32 mouse cellular contexts compared by ENCODE assay signal in the genomic region with DNA sequence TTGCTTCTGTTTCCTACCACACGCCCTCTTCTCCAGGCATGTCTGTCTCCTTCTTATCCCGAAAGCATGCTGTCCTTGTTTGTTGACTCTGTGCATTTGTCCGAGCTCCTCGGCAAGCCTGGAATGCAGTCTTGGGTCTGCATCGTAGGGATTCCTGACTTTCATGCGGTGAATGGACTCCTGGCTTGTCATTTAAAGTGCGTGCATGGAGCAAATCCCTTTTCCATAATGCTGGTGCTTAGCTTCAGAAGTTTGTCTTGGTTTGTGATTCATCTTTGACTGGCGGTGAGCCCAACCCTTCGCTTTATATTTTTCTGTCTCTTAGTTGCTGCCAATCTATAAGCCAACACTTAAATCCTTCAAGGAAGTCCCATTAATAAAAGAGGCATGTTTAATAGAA.
DNase-seq lines count a peak whose midpoint lies in the region; ATAC-seq and TF ChIP-seq lines count a peak whose summit lies in the region.
"Had no signal": no experiment of that assay in that cellular context is flagged by ENCODE, and none has a peak within 500 bp of the region (broad histone marks: within the 10 kb centered on the region; RNA-seq: fewer than 3 reads in every experiment).

No protein-coding gene starts in this region.

- 0 out of 2 replicates have a peak, but pooled peaks have one; percentile 22 for ATAC-seq in embryonic facial prominence, embryonic 14.5 days (ENCODE audit: low read depth)
- no peak for ATAC-seq in stomach, embryonic 15.5 days (ENCODE audit: insufficient read depth, low FRiP score, low read depth)
- no peak for ATAC-seq in stomach, postnatal 0 days (ENCODE audit: low FRiP score, low TSS enrichment)
- no peak for ATAC-seq in midbrain, embryonic 15.5 days (replicated peaks)
- ATAC-seq: forebrain, embryonic 13.5 days; midbrain, embryonic 16.5 days; Patski had no signal

- TF ChIP-seq CTCF in stomach, postnatal 0 days (IDR thresholded peaks at IDR 0.05; ENCODE audit: low read depth) = no peak

- H3K4me1 ChIP-seq in embryonic facial prominence, embryonic 14.5 days (ENCODE audit: control insufficient read depth, insufficient read depth, low read length) = no peaks in the 10 kb centered on the region
- H3K4me1 ChIP-seq in embryonic facial prominence, embryonic 10.5 days = no peaks in the 10 kb centered on the region; the same call in 1 of the 2 replicates
- H3K4me1 ChIP-seq in stomach, embryonic 15.5 days = no peaks in the 10 kb centered on the region
- 0 out of 2 replicates have a peak, but pooled peaks cover 3% of the 10 kb centered on the region for H3K4me1 ChIP-seq in stomach, postnatal 0 days (replicated peaks; ENCODE audit: control insufficient read depth, insufficient read depth)
- no peaks in the 10 kb centered on the region for H3K4me1 ChIP-seq in midbrain, embryonic 15.5 days
- H3K4me1 ChIP-seq: forebrain, embryonic 13.5 days; hindbrain, embryonic 15.5 days; kidney, embryonic 15.5 days; neural tube, embryonic 12.5 days had no signal

- H3K9me3 ChIP-seq in embryonic facial prominence, embryonic 14.5 days (ENCODE audit: control insufficient read depth, low read length) = 0 out of 2 replicates have a peak, but pooled peaks cover 3% of the 10 kb centered on the region
- no peaks in the 10 kb centered on the region for H3K9me3 ChIP-seq in embryonic facial prominence, embryonic 10.5 days
- H3K9me3 ChIP-seq in stomach, embryonic 15.5 days = no peaks in the 10 kb centered on the region
- H3K9me3 ChIP-seq in stomach, postnatal 0 days (ENCODE audit: control insufficient read depth, low read length) = no peaks in the 10 kb centered on the region
- no peaks in the 10 kb centered on the region for H3K9me3 ChIP-seq in midbrain, embryonic 15.5 days
- H3K9me3 ChIP-seq: embryonic facial prominence, embryonic 13.5 days; forebrain, embryonic 13.5 days; hindbrain, embryonic 15.5 days; kidney, embryonic 15.5 days; midbrain, embryonic 10.5 days; neural tube, embryonic 12.5 days had no signal

- no peak overlapping the region for H3K9ac ChIP-seq in embryonic facial prominence, embryonic 14.5 days (ENCODE audit: low read depth, low read length)
- H3K9ac ChIP-seq in stomach, embryonic 15.5 days = no peak overlapping the region
- H3K9ac ChIP-seq in stomach, postnatal 0 days (ENCODE audit: low read length) = no peak overlapping the region
- H3K9ac ChIP-seq in midbrain, embryonic 15.5 days = no peak overlapping the region
- H3K9ac ChIP-seq: embryonic facial prominence, embryonic 13.5 days; forebrain, embryonic 13.5 days; heart, embryonic 13.5 days; hindbrain, embryonic 15.5 days; kidney, embryonic 15.5 days; liver, embryonic 14.5 days; neural tube, embryonic 12.5 days had no signal

- no peaks in the 10 kb centered on the region for H3K36me3 ChIP-seq in embryonic facial prominence, embryonic 14.5 days (ENCODE audit: control insufficient read depth, insufficient read depth, low read length)
- H3K36me3 ChIP-seq in embryonic facial prominence, embryonic 10.5 days (replicated peaks) = no peaks in the 10 kb centered on the region
- H3K36me3 ChIP-seq in stomach, embryonic 15.5 days = no peaks in the 10 kb centered on the region
- no peaks in the 10 kb centered on the region for H3K36me3 ChIP-seq in stomach, postnatal 0 days (ENCODE audit: control insufficient read depth, insufficient read depth, low read length)
- no peaks in the 10 kb centered on the region for H3K36me3 ChIP-seq in midbrain, embryonic 15.5 days (replicated peaks)
- H3K36me3 ChIP-seq: embryonic facial prominence, embryonic 13.5 days; heart, embryonic 13.5 days; hindbrain, embryonic 15.5 days; kidney, embryonic 15.5 days; midbrain, embryonic 10.5 days; neural tube, embryonic 12.5 days had no signal

- H3K27ac ChIP-seq in embryonic facial prominence, embryonic 14.5 days (replicated peaks; ENCODE audit: low read depth, low read length) = no peak overlapping the region
- no peak overlapping the region for H3K27ac ChIP-seq in embryonic facial prominence, embryonic 10.5 days (replicated peaks)
- H3K27ac ChIP-seq in stomach, embryonic 15.5 days = no peak overlapping the region
- H3K27ac ChIP-seq in stomach, postnatal 0 days (replicated peaks) = no peak overlapping the region
- no peak overlapping the region for H3K27ac ChIP-seq in midbrain, embryonic 15.5 days
- H3K27ac ChIP-seq: embryonic facial prominence, embryonic 13.5 days; forebrain, embryonic 13.5 days; heart, adult 2 months; heart, embryonic 13.5 days; hindbrain, embryonic 15.5 days; kidney, embryonic 15.5 days; liver, embryonic 14.5 days; midbrain, embryonic 10.5 days; neural tube, embryonic 12.5 days had no signal

- H3K4me2 ChIP-seq in embryonic facial prominence, embryonic 14.5 days (ENCODE audit: low read depth, low read length) = no peak overlapping the region
- peak overlapping the region; percentile 14; the same call in 1 of the 2 replicates for H3K4me2 ChIP-seq in stomach, embryonic 15.5 days
- no peak overlapping the region for H3K4me2 ChIP-seq in stomach, postnatal 0 days (replicated peaks; ENCODE audit: low read depth)
- H3K4me2 ChIP-seq in midbrain, embryonic 15.5 days = no peak overlapping the region
- H3K4me2 ChIP-seq: embryonic facial prominence, embryonic 13.5 days; forebrain, embryonic 13.5 days; heart, embryonic 13.5 days; hindbrain, embryonic 15.5 days; kidney, embryonic 15.5 days; neural tube, embryonic 12.5 days had no signal

- H3K4me3 ChIP-seq in embryonic facial prominence, embryonic 14.5 days (ENCODE audit: low read depth, low read length) = no peak overlapping the region
- no peak overlapping the region for H3K4me3 ChIP-seq in embryonic facial prominence, embryonic 10.5 days
- no peak overlapping the region for H3K4me3 ChIP-seq in stomach, embryonic 15.5 days (replicated peaks)
- H3K4me3 ChIP-seq in stomach, postnatal 0 days (ENCODE audit: low read depth, low read length) = no peak overlapping the region
- H3K4me3 ChIP-seq in midbrain, embryonic 15.5 days = no peak overlapping the region
- H3K4me3 ChIP-seq: embryonic facial prominence, embryonic 13.5 days; forebrain, embryonic 13.5 days; heart, adult 2 months; heart, embryonic 13.5 days; hindbrain, embryonic 15.5 days; kidney, embryonic 15.5 days; midbrain, embryonic 10.5 days; neural tube, embryonic 12.5 days had no signal

- no peak for TF ChIP-seq EP300 in stomach, postnatal 0 days (optimal IDR thresholded peaks at IDR 0.05)

- no peaks in the 10 kb centered on the region for H3K27me3 ChIP-seq in embryonic facial prominence, embryonic 14.5 days (replicated peaks; ENCODE audit: control insufficient read depth, insufficient read depth, low read length)
- peaks cover 4% of the 10 kb centered on the region; the same call in 1 of the 2 replicates for H3K27me3 ChIP-seq in embryonic facial prominence, embryonic 10.5 days (replicated peaks; ENCODE audit: low read depth, poor library complexity, severe bottlenecking)
- no peaks in the 10 kb centered on the region for H3K27me3 ChIP-seq in stomach, embryonic 15.5 days (replicated peaks)
- H3K27me3 ChIP-seq in stomach, postnatal 0 days (ENCODE audit: control insufficient read depth, insufficient read depth, low read length) = no peaks in the 10 kb centered on the region
- H3K27me3 ChIP-seq in midbrain, embryonic 15.5 days (replicated peaks) = no peaks in the 10 kb centered on the region
- H3K27me3 ChIP-seq: embryonic facial prominence, embryonic 13.5 days; heart, embryonic 13.5 days; hindbrain, embryonic 15.5 days; kidney, embryonic 15.5 days; neural tube, embryonic 12.5 days; Patski had no signal

- WGBS in embryonic facial prominence, embryonic 14.5 days = 41% methylated on average over 9 of the region's 9 CpGs
- WGBS in embryonic facial prominence, embryonic 10.5 days = 59% methylated on average over 9 of the region's 9 CpGs
- WGBS in stomach, embryonic 15.5 days = 28% methylated on average over 9 of the region's 9 CpGs
- WGBS in stomach, postnatal 0 days = 15% methylated on average over 9 of the region's 9 CpGs
- 46% methylated on average over 9 of the region's 9 CpGs for WGBS in midbrain, embryonic 15.5 days

- DNase-seq in embryonic facial prominence, embryonic 14.5 days (ENCODE audit: low spot score) = peak; percentile 54
- no peak for DNase-seq in embryonic facial prominence, embryonic 10.5 days (ENCODE audit: low spot score)
- no peak for DNase-seq in stomach, postnatal 0 days (ENCODE audit: low spot score)
- peak; percentile 65 for DNase-seq in ZHBTc4 (ENCODE audit: low read depth, low spot score)
- DNase-seq in yolk sac, embryonic 10.5 days (ENCODE audit: low spot score) = peak; percentile 8
- DNase-seq in urinary bladder, adult 2 months (ENCODE audit: low spot score) = no peak
- DNase-seq: B cell, adult 2 months; cerebellum, adult 11 months; cerebellum, postnatal 10 days; gastrocnemius, postnatal 36 days; heart, adult 2 months; heart, postnatal 10 days; kidney, adult 18-20 months; kidney, postnatal 25 days; liver; lung, adult 2 months; lung, postnatal 14 days; right cerebral cortex, postnatal 14 days; thymus, adult 18-20 months; thymus, postnatal 25 days had no signal

Comparison
In these comparisons a context has a peak if more than half of its experiments do, and no peak if none do; other contexts are left out.
1. DNase-seq: peak in embryonic facial prominence, embryonic 14.5 days (single experiment), ZHBTc4 (single experiment) and yolk sac, embryonic 10.5 days (single experiment); none in embryonic facial prominence, embryonic 10.5 days (single experiment), stomach, postnatal 0 days (single experiment) and urinary bladder, adult 2 months (single experiment).